Mouse (Mus musculus) kidney, embryonic 15.5 days (tissue): Measurements from ENCODE around the gene Armcx5. TPM values are rescaled to one million over a fixed set of nuclear protein-coding genes. Genes with fewer than 3 reads are reported as not detected.
A peak's percentile ranks its signal among the peaks of the same experiment; 100 is the strongest.
"Not testable (repeated sequence)": the region's sequence is repeated elsewhere in the genome, so short reads cannot be mapped to it uniquely, and the experiment has no call there.

Source experiments
- ATAC-seq: fragments of 200-750 bp; cut with Nextera tagmentation; replicated peaks from 2 replicates; pipeline ENCODE4 v1.8.0; 2017; ENCODE audit warnings: moderate TSS enrichment; ENCODE audit not compliant: low FRiP score
- H3K27ac ChIP-seq: fragments of 300-500 bp; sonication (generic); 2 replicates; pipeline ENCODE4 v1.5.1; 2015; ENCODE audit warnings: mild to moderate bottlenecking, inconsistent platforms
- H3K27me3 ChIP-seq: fragments of 300-500 bp; sonication (generic); 2 replicates; pipeline ENCODE4 v1.6.1; 2015; ENCODE audit warnings: inconsistent platforms
- H3K36me3 ChIP-seq: fragments of 300-500 bp; sonication (generic); 2 replicates; pipeline ENCODE4 v1.6.1; 2015; ENCODE audit warnings: inconsistent platforms
- H3K4me1 ChIP-seq: fragments of 300-500 bp; sonication (generic); 2 replicates; pipeline ENCODE4 v1.6.1; 2015; ENCODE audit warnings: inconsistent platforms
- H3K4me2 ChIP-seq: fragments of 300-500 bp; sonication (generic); 2 replicates; pipeline ENCODE4 v1.6.1; 2015; ENCODE audit warnings: moderate library complexity, mild to moderate bottlenecking, inconsistent platforms
- H3K4me3 ChIP-seq: fragments of 300-500 bp; sonication (generic); replicated peaks from 2 replicates; pipeline ENCODE4 v1.5.1; 2015; ENCODE audit warnings: mild to moderate bottlenecking, inconsistent platforms
- H3K9ac ChIP-seq: fragments of 300-500 bp; sonication (generic); 2 replicates; pipeline ENCODE4 v1.6.1; 2015; ENCODE audit warnings: mild to moderate bottlenecking, inconsistent platforms
- H3K9me3 ChIP-seq: fragments of 300-500 bp; sonication (generic); replicated peaks from 2 replicates; pipeline ENCODE4 v1.6.1; 2016; ENCODE audit warnings: inconsistent platforms
- WGBS: fragments of 180-500 bp; shearing (Covaris S2); methylation state at CpG from one replicate; pipeline ENCODE4 v1.1.7; 2015; ENCODE audit warnings: mixed read lengths; 5-methylcytosine and 5-hydroxymethylcytosine counted together
- polyA plus RNA-seq: library from polyadenylated mRNA; unstranded; fragments of >200 nt; fragmentation: Nextera tagmentation; extraction: Ambion mirVana; gene quantifications from 2 replicates; pipeline ENCODE4 v1.2.1, GENCODE M21; 2015

The Armcx5 gene
- 9.7 and 10.9 TPM in 2 replicates for polyA plus RNA-seq

- peak; percentile 99 for ATAC-seq
- peak within 1 kb of the TSS; percentile 81 for H3K27ac ChIP-seq
- peak within 1 kb of the TSS; percentile 65 for H3K9ac ChIP-seq
- no peaks in the 10 kb centered on the region for H3K9me3 ChIP-seq
- peak within 1 kb of the TSS; percentile 65 for H3K4me3 ChIP-seq
- H3K4me1 ChIP-seq, result peaks cover 5% of the 10 kb centered on the region; the same call in 1 of the 2 replicates
- H3K27me3 ChIP-seq, result peaks cover 22% of the 10 kb centered on the region
- peaks cover 8% of the 10 kb centered on the region; the same call in 1 of the 2 replicates for H3K36me3 ChIP-seq
- peak within 1 kb of the TSS; percentile 58 for H3K4me2 ChIP-seq
- 18% methylated on average over 48 of the region's 48 CpGs for WGBS
Observed at GRCm38 (mm10) chrX:135742304-135743055, at the start of gene Armcx5, which contains the start of gene Gprasp1. Gene Armcx5 (plus strand): TSS chrX:135742733. Gene Gprasp1 (plus strand): TSS chrX:135742733.

DNA sequence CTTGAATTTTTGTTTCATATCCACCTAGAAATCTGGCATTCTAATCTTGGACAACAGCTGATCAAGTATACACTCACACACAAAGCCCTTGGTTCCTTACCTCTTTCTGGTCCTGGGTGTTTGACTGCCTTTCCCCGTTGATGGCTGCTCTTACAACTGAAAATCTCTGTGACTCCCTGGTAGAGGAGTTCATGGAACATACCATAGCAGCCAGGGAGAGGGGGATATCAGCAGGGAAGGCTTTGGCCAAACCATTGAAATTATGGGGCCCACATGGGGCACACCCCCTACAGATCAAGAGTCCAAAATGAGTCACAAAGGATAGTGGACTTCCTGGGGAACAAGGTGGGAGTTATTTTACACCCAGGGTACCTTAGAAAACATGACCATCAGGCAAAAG lies 48.9 kb upstream of the Armcx5 start, which contains the start of gene Tcp11x2:
Gene Tcp11x2, minus strand, starts transcription at position 158 of the 400 bp plus-strand sequence.
- Histone ChIP-seq H3K36me3 (no peaks in the 10 kb centered on the region), H3K27ac (no peak within 1 kb of the TSS), H3K9ac (no peak within 1 kb of the TSS), H3K4me3 (no peak within 1 kb of the TSS), H3K9me3 (no peaks in the 10 kb centered on the region), H3K4me1 (no peaks in the 10 kb centered on the region), H3K27me3 (peaks cover 29% of the 10 kb centered on the region), H3K4me2 (no peak within 1 kb of the TSS)
- WGBS, result 72% methylated on average over 1 of the region's 1 CpGs
- no peak for ATAC-seq

- H3K36me3 ChIP-seq, result no peaks in the 10 kb centered on the region
- H3K27ac ChIP-seq, result no peak overlapping the region
- WGBS, result 94% methylated on average over 1 of the region's 1 CpGs
- no peak for ATAC-seq
- no peak overlapping the region for H3K9ac ChIP-seq
- H3K27me3 ChIP-seq, result peaks cover 10% of the 10 kb centered on the region
- no peaks in the 10 kb centered on the region for H3K9me3 ChIP-seq
- no peak overlapping the region for H3K4me3 ChIP-seq
- H3K4me1 ChIP-seq, result no peaks in the 10 kb centered on the region
- no peak overlapping the region for H3K4me2 ChIP-seq
Observed at GRCm38 (mm10) chrX:135703111-135703510, 39.4 kb upstream of the Armcx5 start.

GRCm38 (mm10) chrX:135704349-135704748 lies 38.2 kb upstream of the Armcx5 start:
- Histone ChIP-seq H3K4me1 (no peaks in the 10 kb centered on the region), H3K9ac (no peak overlapping the region), H3K36me3 (no peaks in the 10 kb centered on the region), H3K27ac (no peak overlapping the region), H3K27me3 (peaks cover 12% of the 10 kb centered on the region), H3K4me2 (no peak overlapping the region), H3K9me3 (no peaks in the 10 kb centered on the region), H3K4me3 (no peak overlapping the region)
- ATAC-seq, result no peak
- WGBS, result 36% methylated on average over 2 of the region's 2 CpGs

- Histone ChIP-seq H3K4me1 (no peaks in the 10 kb centered on the region), H3K9me3 (no peaks in the 10 kb centered on the region), H3K4me2 (no peak overlapping the region), H3K9ac (no peak overlapping the region), H3K36me3 (no peaks in the 10 kb centered on the region), H3K27ac (no peak overlapping the region), H3K27me3 (peaks cover 15% of the 10 kb centered on the region), H3K4me3 (no peak overlapping the region)
- WGBS, result 79% methylated on average over 2 of the region's 2 CpGs
- ATAC-seq, result no peak
Observed at GRCm38 (mm10) chrX:135712845-135713244, 29.7 kb upstream of the Armcx5 start.

DNA sequence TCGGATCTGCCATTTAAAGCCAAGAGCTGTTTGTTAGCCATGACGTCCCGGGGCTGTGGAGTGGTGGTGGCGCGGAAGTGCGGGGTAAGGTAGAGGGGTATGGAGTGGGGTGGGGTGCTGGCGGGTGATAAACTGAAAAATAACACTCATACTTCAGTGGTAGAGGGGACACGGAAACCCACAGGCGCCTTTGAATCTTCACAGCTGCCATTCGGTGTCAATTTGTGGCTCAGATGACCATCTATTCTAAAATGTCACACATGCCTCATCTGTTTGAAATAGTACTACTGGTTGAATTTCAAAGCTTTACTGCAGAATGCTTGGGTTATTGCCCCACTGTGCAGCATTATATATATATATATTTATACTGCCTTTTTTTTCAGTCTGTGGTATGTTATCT lies 17.4 kb upstream of the Armcx5 start, which contains the start of gene Tmsb15a:
Gene Tmsb15a, minus strand, starts transcription at position 101 of the 400 bp plus-strand sequence.
- no peaks in the 10 kb centered on the region for H3K9me3 ChIP-seq
- H3K36me3 ChIP-seq, result no peaks in the 10 kb centered on the region
- H3K4me3 ChIP-seq, result no peak within 1 kb of the TSS
- H3K9ac ChIP-seq, result no peak within 1 kb of the TSS
- H3K27me3 ChIP-seq, result peaks cover 31% of the 10 kb centered on the region
- no peak for ATAC-seq
- WGBS, result 84% methylated on average over 10 of the region's 10 CpGs
- no peaks in the 10 kb centered on the region for H3K4me1 ChIP-seq
- no peak within 1 kb of the TSS for H3K27ac ChIP-seq
- no peak within 1 kb of the TSS for H3K4me2 ChIP-seq

GRCm38 (mm10) chrX:135738730-135739520 lies 3.6 kb upstream of the Armcx5 start:
- 82% methylated on average over 2 of the region's 2 CpGs for WGBS
- Histone ChIP-seq H3K27ac (no peak overlapping the region), H3K4me1 (peaks cover 5% of the 10 kb centered on the region; the same call in 1 of the 2 replicates), H3K4me2 (no peak overlapping the region), H3K27me3 (peaks cover 20% of the 10 kb centered on the region), H3K9me3 (no peaks in the 10 kb centered on the region), H3K36me3 (no peaks in the 10 kb centered on the region), H3K4me3 (no peak overlapping the region), H3K9ac (no peak overlapping the region)
- no peak for ATAC-seq

GRCm38 (mm10) chrX:135743056-135743355 lies 473 bp downstream of the Armcx5 start:
- Histone ChIP-seq H3K4me3 (peak overlapping the region; percentile 65), H3K9ac (peak overlapping the region; percentile 65), H3K27ac (peak overlapping the region; percentile 81), H3K4me1 (peaks cover 5% of the 10 kb centered on the region; the same call in 1 of the 2 replicates), H3K36me3 (peaks cover 8% of the 10 kb centered on the region; the same call in 1 of the 2 replicates), H3K27me3 (peaks cover 25% of the 10 kb centered on the region), H3K4me2 (peak overlapping the region; percentile 58), H3K9me3 (no peaks in the 10 kb centered on the region)
- 36% methylated on average over 7 of the region's 7 CpGs for WGBS
- ATAC-seq, result peak; percentile 19; the same call in 1 of the 2 replicates

DNA sequence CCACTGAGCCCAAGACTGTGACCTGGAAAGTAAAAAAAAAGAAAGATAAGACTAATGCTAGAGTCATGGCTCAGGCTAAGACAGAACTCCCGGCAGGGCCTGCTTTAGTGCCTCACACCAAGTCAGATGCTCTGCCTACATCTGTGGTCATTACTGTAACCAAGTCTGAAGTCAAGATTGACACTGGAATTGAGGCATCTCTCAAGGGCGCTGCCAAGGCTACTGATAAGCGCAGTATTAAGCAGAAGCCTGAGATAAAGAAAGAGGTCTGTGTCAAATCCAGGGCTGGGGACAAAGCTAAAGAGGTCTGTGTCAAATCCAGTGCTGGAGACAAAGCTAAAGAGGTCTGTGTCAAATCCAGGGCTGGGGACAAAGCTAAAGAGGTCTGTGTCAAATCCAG lies 2.8 kb downstream of the Armcx5 start:
- ATAC-seq, result not testable (repeated sequence)
- H3K36me3 ChIP-seq, result peaks cover 14% of the 10 kb centered on the region
- 88% methylated on average over 3 of the region's 3 CpGs for WGBS

GRCm38 (mm10) chrX:135752832-135753231 lies 10.3 kb downstream of the Armcx5 start:
- Histone ChIP-seq H3K27me3 (peaks cover 3% of the 10 kb centered on the region; the same call in 1 of the 2 replicates), H3K4me1 (no peaks in the 10 kb centered on the region), H3K4me2 (no peak overlapping the region), H3K9ac (no peak overlapping the region), H3K4me3 (no peak overlapping the region), H3K9me3 (no peaks in the 10 kb centered on the region), H3K36me3 (peaks cover 24% of the 10 kb centered on the region; the same call in 1 of the 2 replicates), H3K27ac (no peak overlapping the region)
- ATAC-seq, result no peak
- 5% methylated on average over 2 of the region's 2 CpGs for WGBS

More for the DNA sequence above, 2.8 kb downstream of the Armcx5 start:
- not testable (repeated sequence) for H3K9me3 ChIP-seq, H3K4me3 ChIP-seq, H3K4me1 ChIP-seq, H3K9ac ChIP-seq, H3K4me2 ChIP-seq, H3K27ac ChIP-seq
- peaks cover 20% of the 10 kb centered on the region for H3K27me3 ChIP-seq

GRCm38 (mm10) chrX:135761707-135762106 lies 19.2 kb downstream of the Armcx5 start:
- peaks cover 11% of the 10 kb centered on the region; the same call in 1 of the 2 replicates for H3K27me3 ChIP-seq
- peaks cover 10% of the 10 kb centered on the region; the same call in 1 of the 2 replicates for H3K36me3 ChIP-seq
- no peaks in the 10 kb centered on the region for H3K4me1 ChIP-seq
- H3K9ac ChIP-seq, result no peak overlapping the region
- no peaks in the 10 kb centered on the region for H3K9me3 ChIP-seq
- H3K27ac ChIP-seq, result no peak overlapping the region
- no peak overlapping the region for H3K4me2 ChIP-seq
- no peak for ATAC-seq
- H3K4me3 ChIP-seq, result no peak overlapping the region

- Histone ChIP-seq H3K36me3 (no peaks in the 10 kb centered on the region), H3K9ac (no peak overlapping the region), H3K9me3 (no peaks in the 10 kb centered on the region), H3K4me3 (no peak overlapping the region), H3K4me2 (no peak overlapping the region), H3K27me3 (no peaks in the 10 kb centered on the region), H3K4me1 (no peaks in the 10 kb centered on the region), H3K27ac (no peak overlapping the region)
- 48% methylated on average over 2 of the region's 3 CpGs for WGBS
- no peak for ATAC-seq
Observed at GRCm38 (mm10) chrX:135768043-135768548, 25.6 kb downstream of the Armcx5 start.
